In the genomic region with DNA sequence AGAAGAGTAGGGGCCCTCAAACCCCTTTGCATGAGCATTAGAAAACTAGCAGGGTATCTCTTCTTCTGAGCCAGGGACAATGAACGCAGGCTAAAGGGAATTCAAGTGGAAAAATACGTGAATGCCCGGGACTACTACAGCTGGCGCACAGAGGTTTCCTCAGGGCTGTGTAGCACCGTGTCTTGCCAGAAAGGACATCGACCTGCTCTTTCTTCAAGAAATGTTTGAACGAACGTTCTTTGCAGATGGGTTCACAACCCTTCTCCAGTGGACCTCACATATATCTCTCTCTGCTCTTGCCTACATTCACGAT, we compare ENCODE assay signal across 11 mouse cellular contexts. TPM values are rescaled to one million over a fixed set of nuclear protein-coding genes. Genes with fewer than 3 reads are reported as not detected.
DNase-seq lines count a peak whose midpoint lies in the region; ATAC-seq lines count a peak whose summit lies in the region.
"Had no signal": no experiment of that assay in that cellular context is flagged by ENCODE, and none has a peak within 500 bp of the region (broad histone marks: within the 10 kb centered on the region; RNA-seq: fewer than 3 reads in every experiment).

No protein-coding gene starts in this region.

- H3K9ac ChIP-seq in hindbrain, embryonic 16.5 days (ENCODE audit: low read depth, low read length): no peak overlapping the region
- H3K9ac ChIP-seq in forebrain, embryonic 11.5 days (ENCODE audit: low read length): peak overlapping the region; percentile 44; the same call in 1 of the 2 replicates
- no peak overlapping the region for H3K9ac ChIP-seq in limb, embryonic 11.5 days (ENCODE audit: low read length)
- H3K9ac ChIP-seq in neural tube, embryonic 13.5 days: no peak overlapping the region

- no peak overlapping the region for H3K4me2 ChIP-seq in hindbrain, embryonic 16.5 days (ENCODE audit: low read length)
- H3K4me2 ChIP-seq in forebrain, embryonic 11.5 days (ENCODE audit: low read depth, low read length, severe bottlenecking): peak overlapping the region; percentile 46
- peak overlapping the region; percentile 10; the same call in 1 of the 2 replicates for H3K4me2 ChIP-seq in limb, embryonic 11.5 days (ENCODE audit: low read depth, severe bottlenecking)
- H3K4me2 ChIP-seq in neural tube, embryonic 13.5 days: peak overlapping the region; percentile 36

- peaks cover 10% of the 10 kb centered on the region for H3K4me1 ChIP-seq in hindbrain, embryonic 10.5 days (replicated peaks)
- peaks cover 6% of the 10 kb centered on the region for H3K4me1 ChIP-seq in hindbrain, embryonic 16.5 days (ENCODE audit: control insufficient read depth, insufficient read depth, low read depth, low read length)
- peaks cover 8% of the 10 kb centered on the region; the same call in 1 of the 2 replicates for H3K4me1 ChIP-seq in forebrain, embryonic 11.5 days (replicated peaks; ENCODE audit: control insufficient read depth, insufficient read depth, low read length)
- no peaks in the 10 kb centered on the region for H3K4me1 ChIP-seq in limb, embryonic 11.5 days (ENCODE audit: control insufficient read depth, insufficient read depth, low read length)
- peaks cover 12% of the 10 kb centered on the region for H3K4me1 ChIP-seq in neural tube, embryonic 13.5 days (replicated peaks)

- no peak for DNase-seq in hindbrain, embryonic 10.5 days (ENCODE audit: low spot score)
- no peak for DNase-seq in forebrain, embryonic 11.5 days (ENCODE audit: low spot score)
- peak; percentile 39 for DNase-seq in limb, embryonic 11.5 days (ENCODE audit: low spot score)
- no peak for DNase-seq in thymus, postnatal 10 days (ENCODE audit: low spot score in 2 of 2)
- DNase-seq in left cerebral cortex, adult 11 months (ENCODE audit: low spot score): no peak
- DNase-seq: kidney, postnatal 25 days; right cerebral cortex, adult 18-20 months had no signal

- H3K36me3 ChIP-seq in hindbrain, embryonic 10.5 days: no peaks in the 10 kb centered on the region
- H3K36me3 ChIP-seq in hindbrain, embryonic 16.5 days (ENCODE audit: control insufficient read depth, insufficient read depth, low read length): no peaks in the 10 kb centered on the region
- H3K36me3 ChIP-seq in forebrain, embryonic 11.5 days (ENCODE audit: control insufficient read depth, insufficient read depth, low read length): no peaks in the 10 kb centered on the region
- H3K36me3 ChIP-seq in limb, embryonic 11.5 days (ENCODE audit: control insufficient read depth, insufficient read depth, low read length): no peaks in the 10 kb centered on the region
- no peaks in the 10 kb centered on the region for H3K36me3 ChIP-seq in neural tube, embryonic 13.5 days

- no peak overlapping the region for H3K27ac ChIP-seq in hindbrain, embryonic 10.5 days
- H3K27ac ChIP-seq in hindbrain, embryonic 16.5 days (ENCODE audit: low read depth, low read length): no peak overlapping the region
- no peak overlapping the region for H3K27ac ChIP-seq in forebrain, embryonic 11.5 days (ENCODE audit: low read depth, low read length)
- H3K27ac ChIP-seq in limb, embryonic 11.5 days (replicated peaks; ENCODE audit: low read depth, low read length): no peak overlapping the region
- no peak overlapping the region for H3K27ac ChIP-seq in neural tube, embryonic 13.5 days (replicated peaks)

- H3K4me3 ChIP-seq in hindbrain, embryonic 10.5 days: peak overlapping the region; percentile 32
- no peak overlapping the region for H3K4me3 ChIP-seq in hindbrain, embryonic 16.5 days (ENCODE audit: low read length)
- H3K4me3 ChIP-seq in forebrain, embryonic 11.5 days (ENCODE audit: low read depth, low read length): peak overlapping the region; percentile 17
- no peak overlapping the region for H3K4me3 ChIP-seq in limb, embryonic 11.5 days (ENCODE audit: low read depth, low read length)
- no peak overlapping the region for H3K4me3 ChIP-seq in neural tube, embryonic 13.5 days

- WGBS in hindbrain, embryonic 10.5 days: under 1% methylated on average over 9 of the region's 9 CpGs
- 2% methylated on average over 9 of the region's 9 CpGs for WGBS in hindbrain, embryonic 16.5 days
- WGBS in forebrain, embryonic 11.5 days: 1% methylated on average over 9 of the region's 9 CpGs
- WGBS in limb, embryonic 11.5 days: 2% methylated on average over 9 of the region's 9 CpGs
- WGBS in neural tube, embryonic 13.5 days: 3% methylated on average over 9 of the region's 9 CpGs

- peaks cover 100% of the 10 kb centered on the region for H3K27me3 ChIP-seq in hindbrain, embryonic 10.5 days (ENCODE audit: insufficient read depth, poor library complexity, severe bottlenecking)
- H3K27me3 ChIP-seq in hindbrain, embryonic 16.5 days (replicated peaks; ENCODE audit: control insufficient read depth, insufficient read depth, low read length): peaks cover 61% of the 10 kb centered on the region
- H3K27me3 ChIP-seq in forebrain, embryonic 11.5 days (ENCODE audit: control insufficient read depth, insufficient read depth, low read length): peaks cover 21% of the 10 kb centered on the region
- H3K27me3 ChIP-seq in limb, embryonic 11.5 days (ENCODE audit: control insufficient read depth, insufficient read depth, low read length): peaks cover 61% of the 10 kb centered on the region
- peaks cover 89% of the 10 kb centered on the region for H3K27me3 ChIP-seq in neural tube, embryonic 13.5 days

- H3K9me3 ChIP-seq in hindbrain, embryonic 10.5 days: no peaks in the 10 kb centered on the region
- H3K9me3 ChIP-seq in hindbrain, embryonic 16.5 days (ENCODE audit: control insufficient read depth, low read length): no peaks in the 10 kb centered on the region
- no peaks in the 10 kb centered on the region for H3K9me3 ChIP-seq in forebrain, embryonic 11.5 days (ENCODE audit: control insufficient read depth, low read length)
- H3K9me3 ChIP-seq in limb, embryonic 11.5 days (ENCODE audit: control insufficient read depth, low read length): no peaks in the 10 kb centered on the region
- no peaks in the 10 kb centered on the region for H3K9me3 ChIP-seq in neural tube, embryonic 13.5 days

- no peak for ATAC-seq in hindbrain, embryonic 16.5 days
- ATAC-seq in forebrain, embryonic 11.5 days (replicated peaks; ENCODE audit: low FRiP score): peak; percentile 67
- ATAC-seq in limb, embryonic 11.5 days (ENCODE audit: insufficient number of reproducible peaks, low FRiP score, low TSS enrichment, low read depth): no peak
- ATAC-seq in neural tube, embryonic 13.5 days (ENCODE audit: low read depth): no peak
- ATAC-seq: lung, postnatal 0 days had no signal

RNA-seq across cellular contexts. Expression of gene Fezf1, which starts 12.5 kb away (rescaled TPM):
- 0.33 and 1.4 TPM in 2 replicates for polyA plus RNA-seq in hindbrain, embryonic 10.5 days (2016; fragmentation: Nextera tagmentation; extraction: Ambion mirVana)
- polyA plus RNA-seq in hindbrain, embryonic 16.5 days (2015; fragmentation: Nextera tagmentation; extraction: Ambion mirVana): 0.47 TPM in 1 of 2 replicates, not detected in the other
- polyA plus RNA-seq in forebrain, embryonic 11.5 days (2014; fragmentation: Nextera tagmentation; extraction: Ambion mirVana): 34.9 and 37.0 TPM in 2 replicates
- not detected in 2 replicates for polyA plus RNA-seq in limb, embryonic 11.5 days (2014; fragmentation: Nextera tagmentation; extraction: Ambion mirVana)
- 0.12 TPM in 1 of 2 replicates, not detected in the other for polyA plus RNA-seq in neural tube, embryonic 13.5 days (2015; fragmentation: Nextera tagmentation; extraction: Ambion mirVana)
- polyA plus RNA-seq: lung, postnatal 0 days; stomach, embryonic 14.5 days had no signal

Comparison
In these comparisons a context has a peak if more than half of its experiments do, and no peak if none do; other contexts are left out.
1. H3K4me3 ChIP-seq: peak in hindbrain, embryonic 10.5 days (single experiment) and forebrain, embryonic 11.5 days (single experiment); none in hindbrain, embryonic 16.5 days (single experiment), limb, embryonic 11.5 days (single experiment) and neural tube, embryonic 13.5 days (single experiment).
2. RNA of gene Fezf1, which starts 12.5 kb away (polyA plus RNA-seq): 34.9 to 37.0 TPM in forebrain, embryonic 11.5 days; 0.33 to 1.4 TPM in hindbrain, embryonic 10.5 days, 0.47 TPM in hindbrain, embryonic 16.5 days, not detected in limb, embryonic 11.5 days and 0.12 TPM in neural tube, embryonic 13.5 days; every median in the first group is over 10 times any median in the second.